Mouse (Mus musculus): ENCODE data around the gene Gm39115. TPM values are rescaled to one million over a fixed set of nuclear protein-coding genes. Genes with fewer than 3 reads are reported as not detected.
"Not testable (repeated sequence)": the region's sequence is repeated elsewhere in the genome, so short reads cannot be mapped to it uniquely, and the experiment has no call there.

Gm39115 gene
- not detected for total RNA-seq (2021)
- long read RNA-seq, experiment 1: 0 reads
- long read RNA-seq, experiment 2: 0 reads

- DNase-seq (ENCODE audit: low spot score in 2 of 2): not testable (repeated sequence)
Measured at GRCm38 (mm10) chr7:142135934-142136333, at the start of gene Gm39115. Gm39115 (minus strand) TSS chr7:142136034.

DNA sequence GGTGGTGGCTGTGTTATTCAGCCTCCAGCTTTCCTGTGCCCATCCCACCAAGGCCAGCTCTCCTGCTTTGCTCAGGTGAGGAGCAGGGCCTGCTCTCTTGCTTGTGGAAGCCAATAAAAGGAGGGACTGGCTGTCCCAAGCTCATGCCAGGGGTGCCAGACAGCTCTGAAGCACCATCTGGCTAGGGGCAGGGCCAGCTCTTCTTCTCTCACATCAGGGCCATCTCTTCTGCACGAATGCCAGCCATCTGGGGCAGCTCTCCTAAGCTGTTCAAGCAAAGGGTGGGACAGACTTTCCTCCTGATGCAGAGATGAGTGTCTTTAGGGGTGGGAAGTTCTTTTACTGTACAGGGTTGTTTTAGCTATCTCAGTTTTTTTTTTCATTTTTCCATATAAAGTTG lies 45.2 kb upstream of the Gm39115 start:
- DNase-seq (ENCODE audit: low spot score in 2 of 2): no peak

GRCm38 (mm10) chr7:142178685-142179084 lies 42.9 kb upstream of the Gm39115 start:
- no peak for DNase-seq (ENCODE audit: low spot score in 2 of 2)

- DNase-seq (ENCODE audit: low spot score in 2 of 2): not testable (repeated sequence)
Measured at GRCm38 (mm10) chr7:142175905-142176304, 40.1 kb upstream of the Gm39115 start, which contains the start of gene Krtap5-2. Krtap5-2 (minus strand) TSS chr7:142176005.

GRCm38 (mm10) chr7:142169836-142170235 lies 34.0 kb upstream of the Gm39115 start:
- DNase-seq (ENCODE audit: low spot score in 2 of 2): peak in 1 of 2 experiments; percentile 16

DNA sequence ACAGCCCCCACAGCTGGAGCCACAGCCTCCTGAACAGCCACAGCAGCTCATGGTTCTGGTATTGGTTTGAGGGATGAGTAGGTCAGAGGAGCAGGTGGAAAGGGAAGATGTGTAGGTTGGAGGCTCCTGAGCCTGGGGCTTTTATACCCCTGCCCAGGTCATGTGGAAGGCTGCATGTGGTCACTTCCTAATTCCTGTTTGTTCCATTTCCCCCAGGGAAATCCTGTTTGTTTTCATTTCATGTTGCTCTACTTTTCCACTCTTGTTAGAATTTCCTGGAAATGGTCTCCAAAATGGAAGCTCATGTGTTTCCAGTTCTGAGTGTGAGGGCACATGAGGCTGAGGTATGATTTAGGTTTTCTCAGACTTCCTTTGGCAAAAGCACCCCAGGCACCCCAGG lies 29.8 kb upstream of the Gm39115 start, which contains the start of gene Gm4553:
Gene Gm4553 (minus strand): TSS at position 101 of the 400 bp plus-strand sequence.
- not testable (repeated sequence) for DNase-seq (ENCODE audit: low spot score in 2 of 2)

DNA sequence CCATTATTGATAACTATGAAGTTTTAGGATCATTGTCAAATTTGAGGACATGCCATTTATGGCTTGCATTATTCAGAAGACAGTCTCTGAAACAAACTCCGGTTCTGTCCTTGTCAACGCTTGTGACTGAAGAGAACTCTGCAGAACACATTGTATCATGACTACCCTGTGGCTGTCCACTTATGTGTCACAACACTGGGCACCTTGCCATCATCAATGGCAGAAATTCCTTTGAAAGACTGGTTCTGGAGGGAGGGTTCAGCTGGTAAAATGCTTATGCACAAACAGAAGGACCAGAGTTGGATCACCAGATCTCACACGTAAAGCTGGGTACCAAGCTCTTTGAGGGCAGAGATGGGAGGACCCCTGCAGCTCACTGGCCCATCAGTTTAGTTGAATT lies 23.5 kb upstream of the Gm39115 start:
- no peak for DNase-seq (ENCODE audit: low spot score in 2 of 2)

- DNase-seq (ENCODE audit: low spot score in 2 of 2): not testable (repeated sequence)
Measured at GRCm38 (mm10) chr7:142157013-142157412, 21.2 kb upstream of the Gm39115 start, which contains the start of gene Gm29735. Gm29735 (minus strand) TSS chr7:142157113.

DNA sequence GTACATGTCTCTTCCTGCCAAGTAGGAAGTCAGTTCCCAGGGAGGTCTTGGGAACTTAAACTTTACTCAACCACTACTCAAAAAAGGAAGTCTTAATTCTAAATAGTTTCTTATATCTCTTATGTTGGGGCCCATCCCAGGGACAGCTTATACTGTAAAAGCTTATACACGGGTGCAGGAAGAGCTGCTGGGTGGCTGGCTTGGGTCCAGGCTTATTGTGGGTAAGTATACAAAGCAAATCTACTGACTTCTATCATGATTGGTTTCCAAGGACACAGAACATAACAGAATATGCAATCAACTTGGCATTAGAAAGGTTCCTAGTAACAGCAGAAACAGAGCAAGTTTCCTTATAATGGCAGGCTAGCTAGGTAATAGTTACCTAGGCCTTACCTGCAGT lies 19.5 kb upstream of the Gm39115 start:
- no peak for DNase-seq (ENCODE audit: low spot score in 2 of 2)

- DNase-seq (ENCODE audit: low spot score in 2 of 2): no peak
Measured at GRCm38 (mm10) chr7:142152191-142152590, 16.4 kb upstream of the Gm39115 start.

- DNase-seq (ENCODE audit: low spot score in 2 of 2): no peak
Measured at GRCm38 (mm10) chr7:142148633-142149032, 12.8 kb upstream of the Gm39115 start.

DNA sequence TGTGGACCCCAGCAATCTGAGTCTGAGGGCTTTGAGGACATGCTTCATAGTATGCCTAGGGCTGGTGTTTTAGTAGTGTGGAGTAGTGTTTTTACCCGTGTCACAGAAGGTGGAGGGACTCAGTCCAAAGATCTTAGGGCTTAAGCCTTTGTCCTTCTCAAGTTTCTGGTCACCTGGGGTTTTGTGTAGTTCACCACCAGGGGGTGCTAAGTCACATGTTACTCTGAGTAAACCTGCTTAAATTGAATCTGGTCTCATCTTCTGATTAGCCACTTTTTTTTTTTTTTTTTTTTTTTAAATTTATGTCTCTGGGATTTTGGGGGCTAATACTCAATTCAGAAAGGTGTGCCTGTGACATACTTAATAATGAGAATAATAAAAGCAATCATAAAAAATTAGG lies 10.2 kb upstream of the Gm39115 start:
- peak; percentile 10 to 31 for DNase-seq (ENCODE audit: low spot score in 2 of 2)

DNA sequence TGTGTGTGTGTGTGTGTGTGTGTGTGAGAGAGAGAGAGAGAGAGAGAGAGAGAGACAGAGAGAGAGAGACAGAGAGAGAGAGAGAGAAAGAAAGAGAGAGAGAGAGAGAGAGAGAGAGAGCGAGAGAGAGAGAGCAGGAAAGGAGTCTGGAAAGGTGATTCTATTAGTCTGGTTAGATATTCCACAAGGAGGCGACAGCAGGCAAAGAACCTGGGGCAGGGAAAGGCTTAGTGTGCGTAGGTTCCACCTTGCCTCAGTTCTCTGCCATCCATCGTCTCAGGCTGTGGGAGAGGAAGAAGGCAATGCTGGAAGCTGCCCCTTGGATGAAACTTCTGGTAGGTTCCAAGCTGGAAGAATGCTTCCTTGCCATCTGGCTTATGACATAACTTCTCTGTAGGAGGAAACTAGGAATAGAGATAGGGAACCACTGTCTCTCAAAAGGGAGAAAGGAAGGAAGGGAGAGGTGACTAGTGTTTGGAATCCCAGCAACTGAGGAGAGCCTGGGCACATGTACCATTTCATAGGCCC lies 9.6 kb upstream of the Gm39115 start:
- no peak for DNase-seq (ENCODE audit: low spot score in 2 of 2)

GRCm38 (mm10) chr7:142144507-142144906 lies 8.7 kb upstream of the Gm39115 start, which contains the start of gene Gm45337:
Gm45337 (minus strand) TSS chr7:142144607.
- DNase-seq (ENCODE audit: low spot score in 2 of 2): no peak

DNA sequence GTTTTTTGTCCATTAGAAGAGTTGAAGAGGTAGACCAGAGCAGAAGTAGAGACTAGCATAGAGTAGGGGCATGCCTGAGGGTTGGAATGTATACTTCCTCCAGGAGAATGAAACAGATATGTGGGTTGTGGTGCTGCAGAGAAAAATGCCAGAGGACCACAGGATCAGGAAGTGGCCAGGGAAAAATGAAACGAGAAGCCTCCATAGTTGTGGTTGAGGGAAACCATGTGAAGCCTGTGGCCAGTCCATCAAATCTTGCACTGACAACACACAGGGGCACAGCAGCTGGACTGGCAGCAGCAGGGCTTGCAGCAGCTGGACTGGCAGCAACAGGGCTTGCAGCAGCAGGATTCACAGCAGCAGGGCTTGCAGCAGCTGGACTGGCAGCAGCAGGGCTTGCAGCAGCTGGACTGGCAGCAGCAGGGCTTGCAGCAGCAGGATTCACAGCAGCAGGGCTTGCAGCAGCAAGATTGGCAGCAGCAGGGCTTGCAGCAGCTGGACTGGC lies 7.7 kb upstream of the Gm39115 start:
- not testable (repeated sequence) for DNase-seq (ENCODE audit: low spot score in 2 of 2)

- DNase-seq (ENCODE audit: low spot score in 2 of 2): no peak
Measured at GRCm38 (mm10) chr7:142140696-142141095, 4.9 kb upstream of the Gm39115 start.

GRCm38 (mm10) chr7:142134206-142134995 lies 1.4 kb downstream of the Gm39115 start:
- peak in 1 of 2 experiments; percentile 5 for DNase-seq (ENCODE audit: low spot score in 2 of 2)

- DNase-seq (ENCODE audit: low spot score in 2 of 2): no peak
Measured at GRCm38 (mm10) chr7:142128843-142129242, 7.0 kb downstream of the Gm39115 start.

DNA sequence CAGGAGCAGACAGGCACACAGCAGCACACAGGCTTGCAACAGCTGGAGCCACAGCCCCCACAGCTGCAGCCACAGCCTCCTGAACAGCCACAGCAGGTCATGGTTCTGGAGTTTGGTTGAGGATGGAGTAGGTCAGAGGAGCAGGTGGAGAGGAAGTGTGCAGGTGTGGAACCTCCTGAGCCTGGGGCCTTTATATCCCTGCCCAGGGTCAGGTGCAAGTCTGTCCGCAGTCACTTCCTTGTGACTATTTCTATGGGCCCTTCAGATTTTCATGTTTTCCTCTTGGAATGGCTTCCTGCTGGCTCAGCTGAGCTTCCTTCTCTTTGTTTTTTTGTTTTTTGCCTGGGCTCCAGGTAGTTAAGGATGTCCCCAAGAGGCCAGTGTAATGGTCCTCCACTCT lies 15.2 kb downstream of the Gm39115 start, which contains the start of gene Gm45618:
Gene Gm45618 (minus strand): TSS at position 101 of the 400 bp plus-strand sequence.
- not testable (repeated sequence) for DNase-seq (ENCODE audit: low spot score in 2 of 2)

DNA sequence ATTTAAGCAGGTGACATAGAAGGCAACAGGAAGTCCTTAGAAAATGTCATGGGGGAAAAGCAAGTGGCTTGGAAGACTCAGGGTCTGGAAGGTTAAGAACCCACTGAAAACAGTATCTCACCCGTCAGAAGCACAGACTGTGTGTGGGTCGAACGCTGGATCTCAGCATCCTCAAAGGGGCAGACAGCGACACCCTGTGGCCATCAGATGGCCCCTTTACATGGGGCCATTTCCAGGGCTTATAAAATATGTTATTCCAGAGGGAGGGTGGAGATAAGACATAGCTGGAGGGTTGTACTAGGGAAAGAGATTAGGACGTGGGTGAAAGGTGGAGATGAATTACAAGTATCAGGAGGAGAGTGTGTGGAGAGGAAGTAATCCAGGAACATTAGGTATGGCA lies 16.2 kb downstream of the Gm39115 start:
- DNase-seq (ENCODE audit: low spot score in 2 of 2): no peak

DNA sequence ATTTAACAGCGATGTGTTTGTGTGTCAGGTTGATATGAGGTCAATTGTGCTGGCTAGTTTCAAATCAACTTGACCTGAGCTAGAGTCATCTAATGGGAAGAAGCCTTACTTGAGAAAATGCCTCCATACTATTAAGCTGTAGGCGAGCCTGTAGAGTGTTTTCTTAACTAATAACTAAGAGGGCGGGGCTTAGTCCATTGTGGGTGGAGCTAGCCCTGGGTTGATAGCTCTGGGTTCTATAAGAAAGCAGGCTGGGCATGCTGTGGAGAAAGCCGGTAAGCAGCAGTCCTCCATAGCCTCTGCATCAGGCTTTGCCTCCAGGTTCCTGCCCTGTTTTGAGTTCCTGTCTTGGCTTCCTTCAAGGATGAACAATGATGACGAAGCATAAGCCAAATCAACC lies 31.1 kb downstream of the Gm39115 start:
- no peak for DNase-seq (ENCODE audit: low spot score in 2 of 2)

DNA sequence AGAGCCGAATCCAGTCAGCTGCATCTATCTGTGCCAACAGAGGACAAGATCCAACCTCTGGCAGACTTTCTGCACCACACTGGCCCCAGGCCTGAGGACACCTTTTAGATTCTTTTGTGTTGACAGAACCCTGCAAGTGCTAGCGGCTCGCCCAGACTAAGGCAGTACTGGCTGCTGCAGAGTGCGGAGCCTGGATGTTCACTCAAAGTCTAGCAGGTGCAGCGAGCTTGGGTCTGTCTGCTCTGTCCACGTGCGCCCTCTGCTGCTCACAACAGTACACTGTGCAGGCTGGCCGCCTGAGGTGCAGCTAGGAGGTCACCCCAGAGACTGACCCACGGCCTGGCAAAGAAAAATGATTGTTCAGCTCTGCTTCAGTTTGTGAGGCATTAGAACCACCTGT lies 38.1 kb downstream of the Gm39115 start:
- peak; percentile 70 to 79 for DNase-seq (ENCODE audit: low spot score in 2 of 2)

Measured in layer of hippocampus, postnatal 14 days (tissue).